Mouse (Mus musculus) liver, embryonic 12.5 days (tissue): ENCODE measurements around the gene Fbxl5. TPM values are rescaled to one million over a fixed set of nuclear protein-coding genes. Genes with fewer than 3 reads are reported as not detected.

Experiments
- ATAC-seq: fragments of 200-750 bp; cut with Nextera tagmentation; 2 replicates; pipeline ENCODE4 v1.8.0; 2017; ENCODE audit warnings: moderate number of reproducible peaks, mild to moderate bottlenecking, moderate library complexity
- H3K27ac ChIP-seq: fragments of 300-500 bp; sonication (generic); 2 replicates; pipeline ENCODE4 v1.5.1; 2016; ENCODE audit warnings: mild to moderate bottlenecking
- H3K27me3 ChIP-seq: fragments of 300-500 bp; sonication (generic); replicated peaks from 2 replicates; pipeline ENCODE4 v1.6.1; 2016; ENCODE audit warnings: mild to moderate bottlenecking, moderate library complexity
- H3K36me3 ChIP-seq: fragments of 300-500 bp; sonication (generic); 2 replicates; pipeline ENCODE4 v1.6.1; 2016; ENCODE audit warnings: mild to moderate bottlenecking, moderate library complexity
- H3K4me1 ChIP-seq: fragments of 300-500 bp; sonication (generic); 2 replicates; pipeline ENCODE4 v1.6.1; 2016
- H3K4me2 ChIP-seq: fragments of 300-500 bp; sonication (generic); 2 replicates; pipeline ENCODE4 v1.6.1; 2016; ENCODE audit warnings: mild to moderate bottlenecking, moderate library complexity
- H3K4me3 ChIP-seq: fragments of 300-500 bp; sonication (generic); 2 replicates; pipeline ENCODE4 v1.5.1; 2016; ENCODE audit warnings: mild to moderate bottlenecking, moderate library complexity
- H3K9ac ChIP-seq: fragments of 300-500 bp; sonication (generic); 2 replicates; pipeline ENCODE4 v1.6.1; 2016; ENCODE audit warnings: mild to moderate bottlenecking, moderate library complexity
- H3K9me3 ChIP-seq: fragments of 300-500 bp; sonication (generic); replicated peaks from 2 replicates; pipeline ENCODE4 v1.6.1; 2016; ENCODE audit warnings: mild to moderate bottlenecking, moderate library complexity
- WGBS: fragments of 180-500 bp; shearing (Covaris S2); methylation state at CpG from one replicate; pipeline ENCODE4 v1.1.7; 2016; ENCODE audit not compliant: insufficient replicate concordance; 5-methylcytosine and 5-hydroxymethylcytosine counted together
- polyA plus RNA-seq: library from polyadenylated mRNA; unstranded; fragments of >200 nt; fragmentation: Nextera tagmentation; extraction: Ambion mirVana; gene quantifications from 2 replicates; pipeline ENCODE4 v1.2.1, GENCODE M21; 2016

The Fbxl5 gene
- polyA plus RNA-seq, 1 experiment from 2014 or later = 27.3 TPM

DNA sequence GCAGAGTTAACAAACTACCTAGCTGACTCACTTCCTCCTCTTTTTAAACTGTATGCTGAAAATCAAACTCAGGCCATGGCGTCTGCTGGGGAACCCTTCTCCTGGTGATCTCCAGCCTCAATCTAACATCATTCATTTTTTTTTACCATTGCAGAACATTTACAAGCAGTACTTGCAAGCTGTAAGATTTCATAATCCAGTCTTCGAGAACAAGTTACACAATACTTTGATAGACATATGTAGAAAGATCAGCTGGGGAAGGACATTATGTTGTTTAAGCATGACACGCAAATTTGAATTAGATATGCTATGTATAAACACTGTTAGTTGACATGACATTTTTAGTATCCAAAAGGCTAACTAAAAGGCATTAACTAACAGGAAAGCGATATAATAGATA, 19.6 kb downstream of the Fbxl5 start:
- Histone ChIP-seq H3K36me3 (no peaks in the 10 kb centered on the region), H3K4me3 (no peak overlapping the region), H3K4me2 (no peak overlapping the region), H3K4me1 (0 out of 2 replicates have a peak, but pooled peaks cover 4% of the 10 kb centered on the region), H3K27ac (no peak overlapping the region), H3K27me3 (no peaks in the 10 kb centered on the region), H3K9ac (no peak overlapping the region), H3K9me3 (no peaks in the 10 kb centered on the region)
- ATAC-seq = no peak
- 73% methylated on average over 4 of the region's 4 CpGs for WGBS

DNA sequence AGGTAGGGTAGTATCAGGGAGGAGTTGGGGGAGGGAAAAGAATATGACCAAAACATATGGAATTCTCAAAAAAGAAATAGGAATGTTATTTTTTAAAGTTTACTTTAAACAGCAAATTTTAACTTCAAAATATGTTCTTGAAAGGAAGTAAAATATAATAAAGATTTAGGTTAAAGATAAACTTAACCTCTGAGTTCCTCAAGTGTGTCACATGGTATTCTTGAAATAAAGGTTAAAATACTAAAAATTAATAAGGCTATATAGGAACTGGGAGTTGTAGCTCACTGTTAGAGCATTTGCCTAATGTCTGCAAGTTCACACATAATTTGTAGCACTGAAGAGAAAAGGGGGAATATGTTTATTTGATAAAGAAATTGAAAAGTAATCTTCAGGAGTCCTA, 20.2 kb downstream of the Fbxl5 start:
- H3K36me3 ChIP-seq = no peaks in the 10 kb centered on the region
- H3K27ac ChIP-seq = no peak overlapping the region
- H3K4me3 ChIP-seq = no peak overlapping the region
- H3K4me1 ChIP-seq = 0 out of 2 replicates have a peak, but pooled peaks cover 4% of the 10 kb centered on the region
- no peak overlapping the region for H3K4me2 ChIP-seq
- no peaks in the 10 kb centered on the region for H3K9me3 ChIP-seq
- no peak for ATAC-seq
- no peak overlapping the region for H3K9ac ChIP-seq
- no peaks in the 10 kb centered on the region for H3K27me3 ChIP-seq

DNA sequence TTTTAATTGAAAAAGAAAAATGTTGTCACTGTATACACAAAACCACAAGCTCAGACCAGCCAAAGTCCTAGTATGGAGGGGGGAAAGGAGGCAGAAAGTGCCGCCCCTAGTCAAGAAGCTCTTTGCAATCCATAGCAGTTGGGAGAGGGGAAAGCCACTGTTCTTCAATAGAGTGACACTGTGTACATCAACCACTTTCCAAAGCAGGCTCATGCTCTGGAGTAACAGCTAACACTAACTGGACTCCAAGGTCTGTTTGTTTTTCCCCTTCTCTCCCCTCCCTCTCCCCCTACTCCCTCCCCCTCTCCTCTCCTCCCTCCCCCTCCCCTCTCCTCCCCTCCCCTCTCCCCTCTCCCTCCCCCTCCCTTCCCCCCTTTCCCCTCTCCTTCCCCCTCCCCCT, 20.7 kb downstream of the Fbxl5 start:
- Histone ChIP-seq H3K9me3 (no peaks in the 10 kb centered on the region), H3K9ac (no peak overlapping the region), H3K4me2 (no peak overlapping the region), H3K36me3 (no peaks in the 10 kb centered on the region), H3K27me3 (no peaks in the 10 kb centered on the region), H3K4me1 (0 out of 2 replicates have a peak, but pooled peaks cover 4% of the 10 kb centered on the region), H3K4me3 (no peak overlapping the region), H3K27ac (0 out of 2 replicates have a peak overlapping the region, but pooled peaks have one; percentile 20)
- WGBS = 56% methylated on average over 1 of the region's 1 CpGs
- ATAC-seq = peak; percentile 49; the same call in 1 of the 2 replicates

DNA sequence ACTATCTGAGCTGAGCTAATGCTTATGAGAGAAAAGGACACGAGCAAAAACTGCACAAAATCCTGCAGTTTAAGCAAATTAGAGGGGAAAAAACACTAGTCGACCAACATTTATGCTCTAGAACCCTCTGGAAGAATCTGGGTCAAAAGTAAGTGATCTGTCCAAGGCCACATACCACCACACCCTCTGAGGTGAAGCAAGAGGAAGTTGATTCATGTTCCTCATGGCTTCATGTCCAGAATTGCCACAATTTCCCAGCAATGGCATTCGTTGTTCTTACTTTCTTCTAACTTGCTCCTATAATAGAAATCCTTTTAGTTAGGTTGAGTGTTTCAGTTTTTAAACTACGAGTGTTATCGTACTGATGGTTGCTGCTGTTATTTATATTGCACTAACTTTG, 21.9 kb downstream of the Fbxl5 start:
- H3K27me3 ChIP-seq = no peaks in the 10 kb centered on the region
- H3K4me2 ChIP-seq = no peak overlapping the region
- ATAC-seq = no peak
- no peak overlapping the region for H3K27ac ChIP-seq
- 0 out of 2 replicates have a peak, but pooled peaks cover 4% of the 10 kb centered on the region for H3K4me1 ChIP-seq
- no peak overlapping the region for H3K9ac ChIP-seq
- H3K9me3 ChIP-seq = no peaks in the 10 kb centered on the region
- H3K36me3 ChIP-seq = no peaks in the 10 kb centered on the region
- no peak overlapping the region for H3K4me3 ChIP-seq
- WGBS = 56% methylated on average over 5 of the region's 5 CpGs

DNA sequence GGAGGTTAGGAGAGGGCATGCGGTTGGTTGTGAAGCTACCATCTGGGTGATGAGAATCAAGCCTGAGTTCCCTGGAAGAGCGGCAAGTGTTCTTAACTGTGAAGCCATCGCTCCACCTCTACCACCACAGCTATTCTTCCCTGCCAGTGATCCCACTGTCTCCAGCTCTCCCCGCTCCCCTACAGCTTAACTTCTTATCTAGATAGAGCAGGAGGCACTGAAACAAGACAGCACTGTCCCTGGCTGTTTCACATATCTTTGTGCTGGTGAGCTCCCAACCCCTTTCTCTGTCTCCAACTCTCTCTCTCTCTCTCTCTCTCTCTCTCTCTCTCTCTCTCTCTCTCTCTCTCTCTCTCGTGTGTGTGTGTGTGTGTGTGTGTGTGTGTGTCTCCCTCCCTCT, 29.1 kb downstream of the Fbxl5 start:
- 47% methylated on average over 4 of the region's 5 CpGs for WGBS
- no peak overlapping the region for H3K4me3 ChIP-seq
- no peak overlapping the region for H3K27ac ChIP-seq
- H3K9me3 ChIP-seq = no peaks in the 10 kb centered on the region
- H3K4me1 ChIP-seq = peaks cover 8% of the 10 kb centered on the region; the same call in 1 of the 2 replicates
- no peaks in the 10 kb centered on the region for H3K27me3 ChIP-seq
- ATAC-seq = peak; percentile 71; the same call in 1 of the 2 replicates
- no peak overlapping the region for H3K4me2 ChIP-seq
- no peaks in the 10 kb centered on the region for H3K36me3 ChIP-seq
- H3K9ac ChIP-seq = no peak overlapping the region

DNA sequence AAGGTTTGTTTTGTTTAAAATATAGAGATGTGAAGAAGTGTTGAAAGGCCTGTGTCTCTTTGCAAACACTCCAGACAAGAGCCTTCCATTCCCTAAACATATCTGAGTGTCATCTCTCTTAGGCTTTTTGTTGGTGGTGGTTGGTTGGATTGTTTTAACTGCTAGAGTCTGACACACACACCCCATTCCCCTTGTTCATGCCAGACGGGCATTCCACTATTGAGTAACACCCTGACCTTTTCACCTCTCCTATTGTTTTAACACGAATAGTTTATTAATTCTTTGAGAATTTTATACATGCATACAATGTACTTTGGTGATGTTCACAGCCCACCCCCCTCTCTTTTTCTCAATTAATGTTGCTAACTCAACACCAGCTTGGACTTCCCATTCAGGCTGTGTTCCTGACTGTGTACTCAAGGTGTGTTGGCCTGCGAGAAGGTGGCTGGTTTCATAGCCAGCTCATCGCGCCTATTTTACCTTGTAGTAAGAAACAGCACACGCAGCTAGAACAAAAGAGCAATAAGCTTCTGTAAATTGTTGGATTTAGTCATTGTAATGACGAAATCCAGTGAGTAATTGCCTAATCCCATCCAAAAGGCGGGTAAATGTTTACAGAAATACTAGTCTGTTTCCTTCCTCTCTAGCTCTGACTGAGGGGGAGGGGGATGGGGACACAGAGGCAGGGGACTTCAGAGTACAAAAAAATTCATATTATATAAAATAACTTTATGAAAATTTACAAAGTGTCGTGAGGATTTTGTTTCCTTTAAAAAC, 33.3 kb downstream of the Fbxl5 start:
- H3K9me3 ChIP-seq = no peaks in the 10 kb centered on the region
- no peaks in the 10 kb centered on the region for H3K36me3 ChIP-seq
- H3K4me1 ChIP-seq = peaks cover 8% of the 10 kb centered on the region; the same call in 1 of the 2 replicates
- H3K27me3 ChIP-seq = no peaks in the 10 kb centered on the region
- H3K27ac ChIP-seq = no peak overlapping the region
- 58% methylated on average over 9 of the region's 9 CpGs for WGBS
- H3K4me3 ChIP-seq = no peak overlapping the region
- no peak for ATAC-seq
- H3K4me2 ChIP-seq = no peak overlapping the region
- no peak overlapping the region for H3K9ac ChIP-seq

DNA sequence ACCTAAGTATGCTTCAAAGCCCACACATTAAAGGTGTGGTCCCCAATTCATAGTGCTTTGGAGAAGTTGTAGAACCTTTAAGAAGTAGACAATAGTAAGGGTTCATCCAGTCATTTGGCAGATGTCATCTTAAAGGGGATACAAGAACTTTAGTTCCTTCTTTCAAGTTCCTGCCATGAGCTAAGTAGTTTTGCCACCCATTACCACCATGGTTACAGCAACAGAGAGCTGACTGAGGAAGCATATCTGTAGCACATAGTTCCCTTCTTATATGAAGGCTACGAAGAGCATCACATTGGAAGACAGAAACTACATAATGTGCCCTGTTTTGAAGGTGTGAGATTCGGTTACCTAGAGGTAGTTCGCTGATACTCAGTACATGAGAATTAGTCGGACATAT, 34.8 kb downstream of the Fbxl5 start:
- ATAC-seq = no peak
- Histone ChIP-seq H3K4me2 (no peak overlapping the region), H3K27ac (no peak overlapping the region), H3K27me3 (no peaks in the 10 kb centered on the region), H3K9ac (no peak overlapping the region), H3K4me1 (peaks cover 6% of the 10 kb centered on the region), H3K9me3 (no peaks in the 10 kb centered on the region), H3K4me3 (no peak overlapping the region), H3K36me3 (no peaks in the 10 kb centered on the region)
- WGBS = 67% methylated on average over 4 of the region's 4 CpGs

DNA sequence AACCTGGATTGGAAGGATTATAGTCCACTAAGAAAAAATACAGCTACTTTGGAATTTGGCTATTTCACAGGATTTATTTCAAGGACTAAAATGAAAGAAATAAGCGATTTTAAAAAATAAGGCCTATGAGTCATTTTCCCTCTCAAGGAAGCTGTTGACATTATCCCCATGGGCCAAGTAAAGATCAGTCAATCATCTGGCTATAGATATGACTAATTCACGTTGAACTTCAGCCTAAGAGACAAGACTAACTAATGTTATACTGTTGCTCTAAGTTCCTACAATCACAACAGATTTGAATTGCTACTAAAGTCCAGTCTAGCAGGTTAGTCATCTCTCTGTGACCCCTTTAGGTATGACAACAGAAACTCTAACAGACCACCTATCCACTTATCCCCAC, 37.4 kb downstream of the Fbxl5 start:
- no peaks in the 10 kb centered on the region for H3K27me3 ChIP-seq
- H3K27ac ChIP-seq = no peak overlapping the region
- 61% methylated on average over 2 of the region's 2 CpGs for WGBS
- H3K9me3 ChIP-seq = no peaks in the 10 kb centered on the region
- H3K36me3 ChIP-seq = no peaks in the 10 kb centered on the region
- H3K9ac ChIP-seq = no peak overlapping the region
- H3K4me2 ChIP-seq = no peak overlapping the region
- no peak for ATAC-seq
- H3K4me3 ChIP-seq = no peak overlapping the region
- peaks cover 25% of the 10 kb centered on the region for H3K4me1 ChIP-seq

DNA sequence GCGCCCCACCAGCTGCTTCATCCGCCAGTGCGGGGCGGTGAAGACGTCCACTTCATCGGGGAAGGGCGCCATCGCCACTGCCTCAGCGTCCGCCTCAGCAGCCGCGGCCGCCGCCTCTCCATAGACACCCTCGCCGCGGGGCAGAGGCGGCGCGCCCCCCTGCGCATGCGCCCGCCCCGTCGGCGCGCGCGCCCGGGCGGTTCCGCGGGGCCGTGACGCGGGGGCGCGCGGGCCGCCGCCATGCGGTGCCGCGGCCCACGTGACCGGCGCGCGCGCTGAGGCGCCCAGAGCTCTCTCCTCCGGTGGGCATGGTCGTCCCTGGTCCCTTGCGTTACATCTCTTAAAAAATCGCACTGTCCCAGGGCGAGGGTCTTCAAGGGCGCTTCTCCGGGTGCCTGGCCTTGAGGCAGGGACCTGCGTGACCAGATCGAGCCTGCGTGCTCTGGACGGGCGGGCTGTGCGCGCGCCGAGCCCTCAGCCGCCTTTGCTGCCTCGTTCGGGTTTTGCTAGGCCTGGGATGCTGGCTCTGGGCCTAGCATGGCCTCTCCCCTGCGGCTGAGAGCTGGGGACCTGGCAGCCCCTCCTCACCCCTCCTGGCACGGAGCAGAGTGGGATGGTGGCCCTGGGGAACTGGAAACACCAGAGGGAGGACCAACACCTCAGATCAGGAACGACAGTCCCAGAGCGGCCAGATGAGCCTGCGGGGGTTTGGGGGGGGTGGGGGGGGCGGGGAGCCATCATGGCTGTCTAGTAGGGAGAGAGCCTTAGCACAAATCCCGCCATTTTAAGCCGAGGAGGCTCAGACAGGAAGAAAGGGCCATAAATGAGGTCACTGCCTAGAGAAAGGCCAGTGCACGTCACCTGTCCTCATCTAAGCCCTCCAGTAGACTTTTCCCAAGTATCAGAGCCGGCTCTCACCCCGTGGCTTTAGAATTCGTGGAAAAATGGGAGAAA, 39.2 kb downstream of the Fbxl5 start:
- Histone ChIP-seq H3K36me3 (no peaks in the 10 kb centered on the region), H3K27ac (peak overlapping the region; percentile 84), H3K27me3 (no peaks in the 10 kb centered on the region), H3K4me3 (peak overlapping the region; percentile 95), H3K9ac (peak overlapping the region; percentile 97), H3K4me2 (peak overlapping the region; percentile 80), H3K4me1 (peaks cover 40% of the 10 kb centered on the region), H3K9me3 (no peaks in the 10 kb centered on the region)
- peak; percentile 90 for ATAC-seq
- 4% methylated on average over 78 of the region's 82 CpGs for WGBS

DNA sequence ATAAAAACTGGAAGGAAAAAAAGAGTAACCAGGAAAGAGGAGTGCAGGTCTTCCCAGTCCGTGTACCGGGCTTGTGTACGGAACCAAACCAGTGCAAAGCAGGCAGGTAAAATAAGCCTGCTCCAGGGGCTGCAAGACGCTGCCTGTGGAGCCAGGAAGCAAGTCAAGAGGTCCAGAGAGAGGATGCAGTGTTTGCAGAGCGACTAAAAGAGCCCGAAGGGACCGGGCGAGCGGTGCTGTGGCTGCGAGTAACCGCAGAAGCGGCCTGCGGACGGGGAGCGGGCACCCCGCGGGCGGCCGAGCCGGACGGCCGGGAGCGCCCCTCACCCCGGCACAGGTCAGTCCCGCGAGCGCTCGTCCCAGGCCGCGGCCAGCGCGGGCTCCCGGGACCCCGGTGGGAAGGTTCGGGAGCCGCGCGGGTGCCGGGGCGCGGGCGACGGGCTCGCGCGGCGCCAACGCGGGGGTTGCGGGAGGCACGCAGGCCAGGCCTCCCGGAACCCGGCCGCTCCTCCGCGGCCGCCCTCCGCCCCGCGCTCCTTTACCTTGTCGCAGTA, 39.9 kb downstream of the Fbxl5 start:
- ATAC-seq = peak; percentile 64
- Histone ChIP-seq H3K27ac (peak overlapping the region; percentile 84), H3K4me3 (peak overlapping the region; percentile 95), H3K9ac (peak overlapping the region; percentile 97), H3K9me3 (no peaks in the 10 kb centered on the region), H3K4me1 (peaks cover 47% of the 10 kb centered on the region), H3K36me3 (no peaks in the 10 kb centered on the region), H3K27me3 (no peaks in the 10 kb centered on the region), H3K4me2 (peak overlapping the region; percentile 80)
- WGBS = 1% methylated on average over 61 of the region's 61 CpGs

DNA sequence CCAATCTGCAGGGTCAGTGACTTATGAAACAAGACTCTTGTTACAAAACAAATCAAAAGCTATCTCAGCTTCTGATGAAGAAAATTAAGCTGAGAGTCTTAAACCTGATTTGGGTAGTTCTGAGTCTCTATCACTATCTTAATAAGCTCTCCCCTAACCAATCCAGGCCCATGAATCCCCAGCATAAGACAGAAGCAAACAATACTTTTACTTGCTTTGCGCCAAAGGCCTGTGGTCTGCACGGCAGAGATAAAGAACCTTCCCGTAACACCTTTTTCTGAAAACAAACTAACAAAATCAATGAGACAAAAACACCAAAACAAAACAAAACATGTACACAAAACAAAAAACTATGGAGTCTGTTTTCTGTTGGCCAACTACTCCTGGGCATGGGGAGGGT, 42.9 kb downstream of the Fbxl5 start:
- Histone ChIP-seq H3K9ac (no peak overlapping the region), H3K4me2 (peak overlapping the region; percentile 12; the same call in 1 of the 2 replicates), H3K36me3 (no peaks in the 10 kb centered on the region), H3K27ac (no peak overlapping the region), H3K27me3 (no peaks in the 10 kb centered on the region), H3K4me3 (no peak overlapping the region), H3K4me1 (peaks cover 58% of the 10 kb centered on the region), H3K9me3 (no peaks in the 10 kb centered on the region)
- 24% methylated on average over 3 of the region's 3 CpGs for WGBS
- ATAC-seq = no peak

DNA sequence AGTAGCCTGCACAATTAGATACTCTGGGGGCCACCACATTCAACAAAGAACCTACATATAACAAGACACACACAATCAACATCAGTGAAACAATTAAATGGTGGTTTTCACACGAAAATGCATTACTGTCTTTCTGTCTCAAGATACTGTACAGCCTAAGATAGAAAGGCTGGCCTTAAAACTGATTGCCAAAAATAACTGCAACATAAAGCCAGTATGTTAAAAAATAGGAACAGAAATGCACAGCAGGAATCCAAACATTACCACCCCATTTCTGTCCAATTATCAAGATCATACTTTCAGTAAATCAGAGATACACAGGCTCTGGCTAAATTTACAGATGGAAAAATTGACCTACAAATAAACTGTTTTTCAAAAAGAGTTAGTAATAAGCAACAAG, 44.4 kb downstream of the Fbxl5 start:
- Histone ChIP-seq H3K4me3 (no peak overlapping the region), H3K9ac (no peak overlapping the region), H3K36me3 (peaks cover 4% of the 10 kb centered on the region; the same call in 1 of the 2 replicates), H3K27ac (no peak overlapping the region), H3K9me3 (no peaks in the 10 kb centered on the region), H3K27me3 (no peaks in the 10 kb centered on the region), H3K4me1 (peaks cover 52% of the 10 kb centered on the region), H3K4me2 (no peak overlapping the region)
- no peak for ATAC-seq
- 32% methylated on average over 1 of the region's 1 CpGs for WGBS
